Mouse (Mus musculus) ovary, postnatal 14 days (tissue): ENCODE results near the gene Gm7137.
"Not testable (repeated sequence)": the region's sequence is repeated elsewhere in the genome, so short reads cannot be mapped to it uniquely, and the experiment has no call there.

ENCODE experiments used
- DNase-seq: peaks from one replicate; pipeline ENCODE4 v3.0.0; 2022; ENCODE audit warnings: low spot score

Gm7137 gene

DNA sequence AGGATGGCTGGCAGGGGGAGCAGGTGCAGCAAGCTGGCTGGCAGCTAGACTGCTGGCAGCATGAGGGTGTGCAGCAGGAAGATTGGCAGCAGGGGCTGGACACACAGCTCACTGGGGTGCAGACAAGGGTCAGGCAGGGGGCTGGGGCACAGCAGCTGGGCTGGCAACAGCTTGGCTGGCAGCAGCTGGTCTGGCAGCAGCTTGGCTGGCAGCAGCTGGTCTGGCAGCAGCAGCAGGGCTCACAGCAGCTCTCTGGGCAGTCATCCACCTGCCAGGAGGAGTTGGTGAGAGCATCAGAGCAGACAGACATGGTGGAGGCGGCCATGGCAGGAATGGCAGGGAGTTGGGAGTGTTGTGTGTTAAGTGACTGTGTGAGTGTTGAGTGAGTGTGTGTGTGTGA lies at the start of gene Gm7137:
Gene Gm7137, minus strand, starts transcription at position 325 of the 400 bp plus-strand sequence.
- DNase-seq, result not testable (repeated sequence)

DNA sequence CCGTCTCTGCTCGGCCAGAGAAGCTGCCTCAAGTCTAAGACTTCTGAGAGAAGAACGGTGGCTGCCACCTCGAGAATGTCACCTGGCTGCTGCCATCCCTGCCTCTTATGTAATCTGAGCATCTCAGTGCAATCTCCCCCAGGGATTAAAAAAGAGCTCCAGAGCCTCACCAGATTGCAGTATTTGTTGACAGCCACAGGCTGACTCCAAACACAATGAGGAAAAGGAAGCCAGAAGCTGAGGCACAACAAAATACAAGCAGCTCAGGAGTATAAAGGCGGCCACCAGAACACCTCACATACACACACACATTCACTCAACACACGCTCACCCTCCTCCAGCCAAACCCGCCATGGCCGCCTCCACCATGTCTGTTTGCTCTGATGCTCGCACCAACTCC lies 47.6 kb upstream of the Gm7137 start, which contains the start of gene Krtap10-10:
Gene Krtap10-10, plus strand, starts transcription at position 301 of the 400 bp plus-strand sequence.
- no peak for DNase-seq

DNA sequence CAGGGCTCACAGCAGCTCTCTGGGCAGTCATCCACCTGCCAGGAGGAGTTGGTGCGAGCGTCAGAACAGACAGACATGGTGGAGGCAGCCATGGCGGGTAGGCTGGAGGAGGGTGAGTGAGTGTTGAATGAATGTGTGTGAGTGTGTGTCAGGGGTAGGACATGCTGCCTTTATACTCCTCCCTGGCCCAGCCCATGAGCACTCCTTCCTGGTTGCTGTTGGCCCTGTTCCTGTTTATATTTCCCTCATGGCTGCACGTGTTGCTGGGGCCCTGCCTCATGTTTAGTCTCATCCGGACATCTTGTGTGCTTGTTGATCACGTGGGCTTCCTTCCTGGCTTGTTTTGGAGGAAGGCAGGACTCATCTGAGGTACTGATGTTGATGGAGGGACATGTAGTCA lies 39.0 kb upstream of the Gm7137 start, which contains the start of gene Krtap10-4:
Gene Krtap10-4, minus strand, starts transcription at position 145 of the 400 bp plus-strand sequence.
- DNase-seq, result no peak

DNA sequence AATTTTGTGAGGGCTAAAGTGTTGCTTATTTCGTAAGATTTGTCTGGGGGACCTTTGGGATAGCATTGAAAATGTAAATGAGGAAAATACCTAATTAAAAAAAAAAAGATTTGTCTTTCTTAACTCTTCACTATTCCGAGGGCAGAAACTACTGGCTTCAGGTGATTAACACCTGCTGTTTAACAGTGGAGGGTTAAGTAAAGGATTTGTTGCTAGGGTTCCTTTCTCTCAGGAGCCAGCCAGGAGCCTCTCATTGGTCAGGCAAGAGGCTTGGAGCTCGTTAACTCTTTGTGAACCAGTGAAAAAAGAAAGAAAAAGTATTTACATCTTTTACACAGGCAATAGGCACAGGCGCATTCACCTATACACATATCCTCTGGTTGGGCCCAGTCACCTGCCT lies 31.2 kb upstream of the Gm7137 start:
- DNase-seq, result no peak

DNA sequence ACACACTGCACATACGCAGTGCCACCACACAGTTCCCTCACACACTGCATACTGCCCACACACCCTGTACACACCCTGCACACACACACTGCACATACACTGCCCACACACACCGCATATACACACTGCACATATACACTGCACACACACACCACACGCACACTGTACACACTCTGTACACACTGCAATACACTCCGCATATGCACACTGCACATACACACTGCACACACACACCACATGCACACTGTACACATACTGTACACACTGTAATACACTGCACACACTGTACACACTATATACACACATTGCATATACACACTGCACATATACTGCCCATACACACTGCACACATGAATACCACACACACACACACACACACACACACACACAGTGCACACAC lies 30.5 kb upstream of the Gm7137 start:
- DNase-seq, result no peak

DNA sequence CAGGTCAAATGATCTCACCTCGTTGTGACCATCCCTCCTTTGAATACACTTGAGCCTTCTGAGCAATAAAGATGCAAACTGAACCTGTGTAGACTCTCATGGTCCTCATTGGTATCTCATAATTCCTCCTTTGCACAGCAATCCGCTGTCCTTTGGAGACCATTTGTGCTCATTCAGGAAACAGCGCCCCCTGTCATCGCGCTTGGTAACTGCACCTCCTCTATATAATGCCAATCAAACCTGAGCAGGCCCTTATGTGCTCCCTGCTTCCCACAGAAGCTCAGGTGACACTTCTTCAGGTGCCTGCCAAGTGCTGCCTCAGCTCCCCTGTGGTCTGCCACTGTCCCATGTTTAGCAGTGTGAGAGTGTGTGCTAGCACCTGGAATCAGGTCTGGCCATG lies 27.5 kb upstream of the Gm7137 start:
- DNase-seq, result no peak

DNA sequence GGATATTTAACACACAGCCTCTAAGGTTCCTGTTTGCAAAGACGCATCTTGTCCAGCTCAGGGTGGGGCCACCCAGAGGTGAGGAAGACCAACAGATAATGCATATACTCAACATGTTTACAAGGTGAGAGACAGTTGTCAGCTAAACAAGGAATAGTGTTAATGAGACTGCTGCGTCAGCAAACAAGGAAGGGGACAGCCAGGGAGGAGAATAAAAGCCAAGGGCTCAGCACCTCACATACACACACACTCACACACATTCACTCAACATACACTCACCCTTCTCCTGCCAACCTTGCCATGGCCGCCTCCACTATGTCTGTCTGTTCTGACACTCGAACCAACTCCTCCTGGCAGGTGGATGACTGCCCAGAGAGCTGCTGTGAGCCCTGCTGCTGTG lies 26.4 kb upstream of the Gm7137 start, which contains the start of gene Gm2696:
Gene Gm2696, plus strand, starts transcription at position 301 of the 400 bp plus-strand sequence.
- no peak for DNase-seq

DNA sequence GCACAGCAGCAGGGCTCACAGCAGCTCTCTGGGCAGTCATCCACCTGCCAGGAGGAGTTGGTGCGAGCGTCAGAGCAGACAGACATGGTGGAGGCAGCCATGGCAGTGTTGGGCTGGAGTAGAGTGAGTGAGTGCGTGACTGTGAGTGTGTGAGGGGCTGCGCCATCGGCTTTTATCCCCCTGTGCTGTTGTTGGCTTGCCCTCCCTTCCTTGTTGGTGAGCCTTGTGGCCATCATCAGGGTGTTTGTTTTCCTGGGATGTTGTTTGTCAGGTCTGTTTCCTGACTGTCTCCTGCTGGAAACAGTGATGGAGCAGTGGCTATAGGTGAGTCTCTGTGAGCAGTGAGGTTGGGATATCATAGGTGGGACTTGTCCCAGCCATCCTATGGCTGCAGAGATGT lies 23.7 kb upstream of the Gm7137 start, which contains the start of gene Gm9507:
Gene Gm9507, minus strand, starts transcription at position 101 of the 400 bp plus-strand sequence.
- no peak for DNase-seq

DNA sequence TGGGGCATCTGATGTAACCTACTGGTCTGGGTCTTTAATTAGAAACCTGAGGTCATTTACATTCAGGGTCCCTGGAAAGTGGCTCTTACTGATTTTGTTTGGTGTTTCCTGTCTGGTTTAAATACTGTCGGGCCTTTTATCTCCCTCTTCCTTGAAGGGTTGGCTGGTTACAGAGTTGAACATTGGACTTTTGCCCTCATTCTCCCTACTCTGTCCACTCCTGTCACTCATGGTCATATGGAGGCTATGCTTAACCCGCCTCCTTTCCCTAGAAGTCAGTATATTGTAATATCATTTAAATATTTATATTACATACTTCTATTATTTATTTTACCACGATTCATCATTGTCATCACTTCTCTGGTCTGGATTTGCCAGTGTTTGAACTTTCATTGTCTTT lies 16.1 kb upstream of the Gm7137 start:
- no peak for DNase-seq

DNA sequence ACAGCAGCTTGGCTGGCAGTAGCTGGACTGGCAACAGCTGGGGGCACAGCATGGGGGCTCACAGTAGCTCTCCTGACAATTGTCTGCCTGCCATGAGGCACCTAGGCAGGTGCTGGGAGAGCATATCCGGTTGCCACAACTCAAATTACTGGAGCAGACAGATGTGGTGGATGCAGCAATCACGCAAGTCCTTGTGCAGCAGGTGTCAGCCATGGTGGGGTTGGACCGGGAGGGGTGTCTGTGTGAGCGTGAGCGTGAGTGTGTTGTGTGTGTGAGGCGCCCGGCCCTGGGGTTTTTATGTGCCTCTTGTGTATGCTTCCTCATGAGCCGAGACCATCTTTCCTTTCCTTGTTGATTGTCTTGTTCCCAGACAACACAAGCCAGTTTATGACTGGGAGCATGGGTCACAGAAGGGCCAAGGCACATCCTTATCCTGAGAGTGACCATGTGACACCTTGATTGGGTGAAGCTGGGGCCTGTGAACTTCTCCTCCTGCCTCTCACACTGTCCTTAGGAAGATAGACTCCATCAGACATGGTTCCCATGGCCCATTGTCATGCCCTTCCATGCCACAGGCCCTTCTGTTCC lies 11.0 kb upstream of the Gm7137 start, which contains the start of gene Gm19668:
Gene Gm19668, minus strand, starts transcription at position 213 of the 588 bp plus-strand sequence.
- DNase-seq, result no peak

DNA sequence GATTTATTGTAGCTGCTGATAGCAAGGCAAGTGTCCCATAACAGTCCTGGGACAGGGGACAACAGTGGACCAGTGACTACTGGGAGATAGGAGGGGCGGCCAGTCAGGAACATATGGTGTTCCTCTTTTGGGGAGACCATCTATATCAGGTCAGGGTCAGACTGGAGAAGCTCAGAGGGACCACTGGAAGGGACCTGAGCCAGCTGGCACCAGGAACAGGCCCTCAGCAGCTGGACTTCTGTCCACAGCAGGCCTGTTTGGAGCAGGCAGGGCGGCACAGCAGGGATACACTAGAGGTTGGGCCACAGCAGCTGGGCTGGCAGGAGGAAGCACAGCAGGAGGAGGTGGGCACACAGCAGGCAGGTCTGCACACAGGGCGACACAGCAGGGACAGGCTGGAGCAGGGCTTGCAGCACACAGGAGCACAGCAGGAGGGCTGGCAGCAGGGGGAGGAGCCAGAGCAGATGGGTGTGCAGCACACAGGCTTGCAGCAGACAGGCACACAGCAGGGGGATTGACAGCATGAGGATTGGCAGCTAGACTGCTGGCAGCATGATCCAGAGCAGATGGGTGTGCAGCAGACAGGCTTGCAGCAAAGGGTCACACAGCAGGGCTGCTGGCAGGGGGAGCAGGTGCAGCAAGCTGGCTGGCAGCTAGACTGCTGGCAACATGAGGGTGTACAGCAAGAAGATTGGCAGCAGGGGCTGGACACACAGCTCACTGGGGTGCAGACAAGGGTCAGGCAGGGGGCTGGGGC lies 10.3 kb upstream of the Gm7137 start:
- DNase-seq, result not testable (repeated sequence)

DNA sequence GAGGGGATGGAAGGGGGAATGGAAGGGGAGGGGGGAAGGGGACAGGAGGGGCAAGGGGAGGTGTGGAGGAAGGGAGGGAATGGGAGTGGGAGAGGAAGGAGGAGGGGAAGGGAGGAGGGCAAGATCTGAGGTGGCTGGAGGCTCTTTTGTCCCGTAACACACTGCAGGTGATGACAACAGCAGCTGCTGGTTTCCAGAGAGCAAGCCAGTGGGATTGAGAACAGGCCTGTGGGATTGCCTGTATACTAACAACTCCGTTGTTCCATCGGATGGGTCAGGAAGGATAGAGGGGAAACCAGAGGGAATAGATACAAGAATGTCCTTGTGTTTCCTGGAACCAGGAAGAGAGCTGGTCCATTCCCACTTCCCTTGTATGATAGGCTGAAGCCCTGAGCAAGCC lies 9.7 kb upstream of the Gm7137 start:
- DNase-seq, result no peak

DNA sequence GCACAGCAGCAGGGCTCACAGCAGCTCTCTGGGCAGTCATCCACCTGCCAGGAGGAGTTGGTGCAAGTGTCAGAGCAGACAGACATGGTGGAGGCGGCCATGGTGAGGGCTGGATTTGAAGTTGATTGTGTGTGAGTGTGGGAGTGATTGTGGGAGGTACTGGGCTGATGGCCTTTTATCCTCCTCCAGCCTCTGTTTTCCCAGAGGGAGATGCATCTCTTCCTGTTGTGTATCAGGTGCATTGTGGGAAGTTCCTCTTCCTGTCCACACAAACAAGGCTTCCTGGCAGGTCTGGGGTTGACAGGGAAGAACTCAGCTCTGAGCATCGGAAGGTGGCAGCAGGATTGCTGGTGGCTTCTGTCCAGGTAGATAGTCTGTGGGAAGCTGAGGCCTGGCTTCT lies 7.0 kb upstream of the Gm7137 start, which contains the start of gene Gm9639:
Gene Gm9639, minus strand, starts transcription at position 101 of the 400 bp plus-strand sequence.
- DNase-seq, result no peak

DNA sequence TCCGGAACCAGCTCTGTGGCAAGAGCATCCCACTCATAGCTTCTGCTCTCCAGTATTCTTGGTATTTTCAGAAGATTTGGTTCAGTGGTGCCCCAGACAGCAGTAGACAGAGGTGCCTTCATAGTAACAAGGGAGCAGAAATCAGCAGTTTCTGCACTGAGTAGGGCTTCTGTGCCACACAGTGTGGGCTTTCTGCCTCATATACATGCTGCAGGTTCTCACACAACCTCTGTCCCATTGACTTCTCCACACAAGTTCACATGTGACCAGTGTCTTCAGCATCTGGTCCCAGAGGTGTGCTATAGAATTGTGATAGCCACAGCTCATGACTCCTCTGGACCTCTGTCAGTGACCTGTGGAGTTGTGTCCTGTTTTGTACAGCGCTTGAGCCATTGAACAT lies 621 bp upstream of the Gm7137 start:
- no peak for DNase-seq

DNA sequence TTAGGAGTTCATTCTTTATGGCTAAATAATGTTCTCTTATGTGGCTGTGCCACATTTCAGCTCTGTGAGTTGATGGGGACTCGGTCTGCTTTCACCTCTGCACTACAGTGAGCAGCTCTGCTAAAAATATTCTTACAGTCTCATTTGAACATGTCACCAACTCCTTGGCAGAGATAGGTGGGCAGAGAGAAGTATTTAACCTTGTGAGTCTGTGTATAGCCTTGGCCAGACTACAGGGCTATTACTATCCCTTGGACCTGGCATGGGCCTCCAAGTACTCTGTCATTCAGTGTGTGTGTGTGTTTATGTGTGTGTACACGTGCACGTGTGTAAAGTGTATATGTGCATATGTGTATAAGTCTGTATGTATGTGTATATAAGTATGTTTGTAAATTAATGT lies 4.6 kb downstream of the Gm7137 start:
- DNase-seq, result not testable (repeated sequence)

DNA sequence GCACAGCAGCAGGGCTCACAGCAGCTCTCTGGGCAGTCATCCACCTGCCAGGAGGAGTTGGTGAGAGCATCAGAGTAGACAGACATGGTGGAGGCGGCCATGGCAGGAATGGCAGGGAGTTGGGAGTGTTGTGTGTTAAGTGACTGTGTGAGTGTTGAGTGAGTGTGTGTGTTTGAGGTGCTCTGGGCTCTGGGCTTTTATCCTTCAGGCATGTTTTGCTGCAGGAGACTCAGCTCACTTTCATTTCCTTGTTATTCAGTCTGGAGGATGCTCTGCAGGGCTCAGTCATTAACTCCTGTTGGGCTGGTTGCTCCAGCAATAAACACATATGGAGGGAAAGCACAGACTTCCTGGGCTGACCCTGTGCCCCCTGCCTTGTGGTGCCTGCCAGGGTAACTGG lies 5.6 kb downstream of the Gm7137 start, which contains the start of gene Gm3250:
Gene Gm3250, minus strand, starts transcription at position 101 of the 400 bp plus-strand sequence.
- DNase-seq, result not testable (repeated sequence)

DNA sequence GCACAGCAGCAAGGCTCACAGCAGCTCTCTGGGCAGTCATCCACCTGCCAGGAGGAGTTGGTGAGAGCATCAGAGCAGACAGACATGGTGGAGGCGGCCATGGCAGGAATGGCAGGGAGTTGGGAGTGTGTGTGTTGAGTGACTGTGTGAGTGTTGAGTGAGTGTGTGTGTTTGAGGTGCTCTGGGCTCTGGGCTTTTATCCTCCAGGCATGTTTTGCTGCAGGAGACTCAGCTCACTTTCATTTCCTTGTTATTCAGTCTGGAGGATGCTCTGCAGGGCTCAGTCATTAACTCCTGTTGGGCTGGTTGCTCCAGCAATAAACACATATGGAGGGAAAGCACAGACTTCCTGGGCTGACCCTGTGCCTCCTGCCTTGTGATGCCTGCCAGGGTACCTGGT lies 11.2 kb downstream of the Gm7137 start, which contains the start of gene Gm7138:
Gene Gm7138, minus strand, starts transcription at position 101 of the 400 bp plus-strand sequence.
- DNase-seq, result not testable (repeated sequence)

DNA sequence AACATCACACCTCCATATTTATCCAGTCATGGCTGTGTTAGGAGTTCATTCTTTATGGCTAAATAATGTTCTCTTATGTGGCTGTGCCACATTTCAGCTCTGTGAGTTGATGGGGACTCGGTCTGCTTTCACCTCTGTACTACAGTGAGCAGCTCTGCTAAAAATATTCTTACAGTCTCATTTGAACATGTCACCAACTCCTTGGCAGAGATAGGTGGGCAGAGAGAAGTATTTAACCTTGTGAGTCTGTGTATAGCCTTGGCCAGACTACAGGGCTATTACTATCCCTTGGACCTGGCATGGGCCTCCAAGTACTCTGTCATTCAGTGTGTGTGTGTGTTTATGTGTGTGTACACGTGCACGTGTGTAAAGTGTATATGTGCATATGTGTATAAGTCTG lies 15.9 kb downstream of the Gm7137 start:
- not testable (repeated sequence) for DNase-seq

DNA sequence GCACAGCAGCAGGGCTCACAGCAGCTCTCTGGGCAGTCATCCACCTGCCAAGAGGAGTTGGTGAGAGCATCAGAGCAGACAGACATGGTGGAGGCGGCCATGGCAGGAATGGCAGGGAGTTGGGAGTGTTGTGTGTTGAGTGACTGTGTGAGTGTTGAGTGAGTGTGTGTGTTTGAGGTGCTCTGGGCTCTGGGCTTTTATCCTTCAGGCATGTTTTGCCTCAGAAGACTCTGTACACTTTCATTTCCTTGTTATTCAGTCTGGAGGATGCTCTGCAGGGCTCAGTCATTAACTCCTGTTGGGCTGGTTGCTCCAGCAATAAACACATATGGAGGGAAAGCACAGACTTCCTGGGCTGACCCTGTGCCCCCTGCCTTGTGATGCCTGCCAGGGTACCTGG lies 16.8 kb downstream of the Gm7137 start, which contains the start of gene Gm3238:
Gene Gm3238, minus strand, starts transcription at position 101 of the 400 bp plus-strand sequence.
- not testable (repeated sequence) for DNase-seq

DNA sequence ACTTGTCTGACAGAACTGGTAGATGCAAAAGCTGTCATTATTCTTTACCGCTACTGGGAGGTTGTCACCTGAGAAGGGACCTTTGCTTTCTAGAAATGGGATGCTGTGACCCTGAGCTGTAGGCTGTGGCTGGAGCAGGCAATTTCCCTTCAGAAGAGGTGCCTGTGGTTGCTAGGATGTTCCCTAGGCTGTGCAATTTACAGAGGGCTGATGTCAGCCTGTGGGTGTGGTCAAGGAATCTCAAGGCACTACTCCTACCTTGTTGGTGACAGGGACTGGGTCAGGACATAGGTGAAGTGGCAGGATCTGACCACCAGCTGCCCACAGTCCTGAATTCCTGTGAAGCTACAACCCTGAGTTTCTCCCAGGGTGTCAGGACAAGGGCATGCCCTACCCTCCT lies 18.3 kb downstream of the Gm7137 start:
- no peak for DNase-seq

DNA sequence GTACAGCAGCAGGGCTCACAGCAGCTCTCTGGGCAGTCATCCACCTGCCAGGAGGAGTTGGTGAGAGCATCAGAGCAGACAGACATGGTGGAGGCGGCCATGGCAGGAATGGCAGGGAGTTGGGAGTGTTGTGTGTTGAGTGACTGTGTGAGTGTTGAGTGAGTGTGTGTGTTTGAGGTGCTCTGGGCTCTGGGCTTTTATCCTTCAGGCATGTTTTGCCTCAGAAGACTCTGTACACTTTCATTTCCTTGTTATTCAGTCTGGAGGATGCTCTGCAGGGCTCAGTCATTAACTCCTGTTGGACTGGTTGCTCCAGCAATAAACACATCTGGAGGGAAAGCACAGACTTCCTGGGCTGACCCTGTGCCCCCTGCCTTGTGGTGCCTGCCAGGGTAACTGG lies 28.4 kb downstream of the Gm7137 start, which contains the start of gene Gm3233:
Gene Gm3233, minus strand, starts transcription at position 101 of the 400 bp plus-strand sequence.
- not testable (repeated sequence) for DNase-seq

DNA sequence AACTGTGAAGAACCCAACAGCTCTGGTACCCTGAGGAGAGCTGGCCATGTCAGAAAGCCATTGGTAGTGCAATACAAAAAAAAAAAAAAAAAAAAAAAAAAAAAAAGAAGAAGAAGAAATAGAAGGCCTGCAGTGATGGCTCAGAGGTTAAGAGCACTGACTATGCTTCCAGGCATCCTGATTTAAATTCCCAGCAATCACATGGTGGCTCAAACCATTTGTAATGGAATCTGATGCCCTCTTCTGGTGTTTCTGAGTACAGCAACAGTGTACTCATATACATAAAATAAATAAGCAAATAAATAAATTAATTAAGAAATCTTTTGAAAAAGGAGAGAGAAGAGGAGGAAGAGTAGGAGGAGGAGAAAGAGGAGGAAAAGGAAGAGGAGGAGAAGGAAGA lies 34.6 kb downstream of the Gm7137 start:
- DNase-seq, result no peak

DNA sequence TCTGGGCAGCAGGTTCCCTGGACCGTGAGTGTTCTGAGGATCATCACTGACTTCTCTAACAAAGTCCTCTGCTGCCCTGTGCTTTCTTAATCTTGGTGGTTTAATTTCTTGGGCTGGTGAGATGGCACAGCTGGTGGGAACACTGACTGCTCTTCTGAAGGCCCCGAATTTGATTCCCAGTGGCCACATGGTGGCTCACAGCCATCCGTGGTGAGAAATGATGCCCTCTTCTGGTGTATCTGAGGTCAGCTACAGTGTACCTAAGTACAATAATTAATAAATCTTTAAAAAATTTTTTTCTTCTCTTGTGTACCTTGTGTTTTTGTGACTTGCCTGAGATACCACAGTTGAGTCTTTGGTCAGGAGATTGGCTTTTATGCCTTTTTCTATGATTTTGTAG lies 35.7 kb downstream of the Gm7137 start:
- DNase-seq, result not testable (repeated sequence)
